Mouse (Mus musculus) c-Kit-positive CD71-positive TER-119-positive erythroid progenitor cells, embryonic 14.5 days (primary cell): ENCODE data around the gene Hibadh.

Experiments
- DNase-seq: peaks from one replicate; pipeline ENCODE4 v3.0.0-alpha.2; 2013; ENCODE audit warnings: low spot score

Gene Hibadh

GRCm38 (mm10) chr6:52567327-52568299, 72.6 kb downstream of the Hibadh start:
- DNase-seq, result no peak

DNA sequence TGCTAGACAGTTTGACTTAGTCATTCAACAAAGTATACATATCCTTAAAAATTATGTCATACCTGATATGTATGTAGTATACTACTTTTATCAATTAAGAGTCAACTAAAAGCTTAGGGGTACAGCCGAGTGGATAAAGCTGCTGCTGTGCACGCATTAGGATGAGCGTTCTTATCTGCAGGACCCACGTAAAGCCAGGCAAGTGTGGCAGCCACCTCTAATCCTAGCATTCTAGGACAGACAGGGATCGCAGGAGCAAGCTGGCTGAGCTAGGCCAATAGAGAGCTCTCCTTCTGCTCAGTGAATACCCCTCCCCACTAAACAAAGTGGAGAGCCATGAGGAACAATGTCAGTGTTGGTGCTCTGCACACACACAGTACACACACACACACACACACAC, 75.0 kb downstream of the Hibadh start:
- no peak for DNase-seq

DNA sequence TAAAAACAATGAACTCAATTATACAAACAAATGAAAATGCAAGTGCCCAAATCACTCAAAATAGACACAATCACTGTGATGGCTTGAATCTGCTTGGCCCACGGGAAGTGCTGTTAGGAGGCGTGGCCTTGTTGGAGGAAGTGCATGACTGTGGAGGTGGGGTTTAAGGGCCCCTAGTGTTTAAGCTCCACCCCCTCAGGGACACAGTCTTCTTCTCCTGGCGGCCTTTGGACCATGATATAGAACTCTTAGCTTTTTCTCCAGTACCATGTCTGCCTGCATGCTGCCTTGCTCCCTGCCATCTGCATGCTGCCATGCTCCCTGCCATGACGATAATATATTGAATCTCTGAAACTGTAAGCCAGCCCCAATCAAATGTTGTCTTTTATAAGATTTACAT, 77.2 kb downstream of the Hibadh start:
- no peak for DNase-seq

- no peak for DNase-seq
Measured at GRCm38 (mm10) chr6:52559041-52559440, 81.1 kb downstream of the Hibadh start.

- no peak for DNase-seq
Measured at GRCm38 (mm10) chr6:52544376-52544775, 95.8 kb downstream of the Hibadh start.

- DNase-seq, result no peak
Measured at GRCm38 (mm10) chr6:52542464-52542863, 97.7 kb downstream of the Hibadh start.

DNA sequence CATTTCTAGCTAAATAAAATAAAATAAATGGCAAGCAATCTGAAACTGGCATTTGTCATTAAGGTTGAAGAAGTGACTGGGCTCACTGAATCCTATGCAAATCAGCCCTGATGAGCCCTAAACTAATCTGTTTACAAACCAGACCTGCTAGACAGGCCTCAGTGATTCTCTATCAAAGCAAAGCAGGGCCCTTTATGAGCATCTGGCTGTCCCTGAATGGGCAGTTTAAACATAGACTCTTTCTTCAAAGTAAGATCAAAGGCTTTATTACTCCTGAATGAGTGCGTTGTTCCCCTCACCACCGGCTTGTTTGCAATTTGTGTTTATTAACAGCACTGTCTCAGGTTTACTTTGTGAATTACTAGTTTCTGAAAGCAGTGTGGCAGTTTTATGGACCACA, 100.3 kb downstream of the Hibadh start:
- DNase-seq, result no peak

GRCm38 (mm10) chr6:52535072-52535704, 105.0 kb downstream of the Hibadh start:
- DNase-seq, result no peak

GRCm38 (mm10) chr6:52532144-52532492, 108.1 kb downstream of the Hibadh start:
- DNase-seq, result no peak

GRCm38 (mm10) chr6:52531366-52532143, 108.6 kb downstream of the Hibadh start:
- no peak for DNase-seq

DNA sequence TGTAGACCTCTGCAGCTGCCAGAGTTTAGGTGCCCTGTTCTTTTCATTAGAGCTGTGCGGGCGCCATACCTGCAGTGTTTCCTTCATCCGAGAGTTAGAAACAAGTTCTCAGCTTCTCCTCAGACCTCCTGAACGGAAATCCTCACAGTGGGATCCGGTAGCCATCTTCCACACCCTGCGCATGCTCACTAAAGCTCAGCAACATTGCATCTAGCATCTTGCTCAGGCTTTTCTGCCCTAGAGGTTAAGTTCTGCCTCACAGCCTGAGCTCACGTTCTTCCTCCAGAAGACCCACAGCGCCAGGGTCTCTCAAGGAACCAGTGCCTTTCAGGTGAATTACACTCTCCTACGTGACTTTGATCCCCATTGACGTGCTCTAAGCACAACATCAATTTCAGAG, 109.3 kb downstream of the Hibadh start:
- no peak for DNase-seq

GRCm38 (mm10) chr6:52524226-52524625, 116.0 kb downstream of the Hibadh start:
- no peak for DNase-seq

DNA sequence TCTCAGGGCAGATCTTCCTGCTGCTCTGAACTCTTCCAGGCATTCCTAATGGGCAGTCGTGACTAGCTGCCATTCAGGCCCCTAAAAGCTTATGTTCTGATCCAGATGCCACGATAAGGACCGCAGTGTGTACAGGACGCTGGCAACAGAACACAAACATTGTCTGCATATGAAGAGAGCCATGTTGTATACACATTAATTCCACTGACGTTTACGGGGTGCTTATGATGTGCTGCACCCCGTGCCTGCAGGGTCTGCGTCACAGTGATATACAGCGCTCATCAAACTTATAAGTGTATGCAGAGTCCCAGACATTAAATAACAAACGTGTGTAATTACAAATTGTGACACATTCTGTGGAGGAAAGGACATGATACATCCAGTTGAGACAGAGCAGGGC, 121.5 kb downstream of the Hibadh start:
- DNase-seq, result no peak

DNA sequence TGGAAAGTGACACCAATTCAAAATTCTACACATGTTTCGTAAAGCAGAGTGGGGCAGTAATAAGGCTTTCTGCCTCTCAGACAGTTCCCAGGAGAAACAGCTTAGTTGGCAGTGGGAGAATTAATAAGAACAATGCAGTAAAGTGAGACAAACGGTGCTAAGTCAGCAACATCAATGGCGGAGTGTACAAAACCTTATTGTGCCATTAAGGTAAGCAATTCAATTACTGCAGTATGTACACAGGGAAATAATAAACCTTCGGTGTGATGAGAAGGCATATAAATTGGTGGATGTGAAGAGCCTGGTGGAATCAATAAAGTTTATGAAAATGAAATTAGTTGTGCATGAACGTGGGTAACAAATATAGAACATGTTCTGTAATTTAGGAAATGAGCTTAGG, 122.9 kb downstream of the Hibadh start:
- no peak for DNase-seq

GRCm38 (mm10) chr6:52513876-52514405, 126.2 kb downstream of the Hibadh start:
- DNase-seq, result no peak

GRCm38 (mm10) chr6:52508789-52509188, 131.4 kb downstream of the Hibadh start:
- no peak for DNase-seq

- no peak for DNase-seq
Measured at GRCm38 (mm10) chr6:52507946-52508345, 132.2 kb downstream of the Hibadh start.

DNA sequence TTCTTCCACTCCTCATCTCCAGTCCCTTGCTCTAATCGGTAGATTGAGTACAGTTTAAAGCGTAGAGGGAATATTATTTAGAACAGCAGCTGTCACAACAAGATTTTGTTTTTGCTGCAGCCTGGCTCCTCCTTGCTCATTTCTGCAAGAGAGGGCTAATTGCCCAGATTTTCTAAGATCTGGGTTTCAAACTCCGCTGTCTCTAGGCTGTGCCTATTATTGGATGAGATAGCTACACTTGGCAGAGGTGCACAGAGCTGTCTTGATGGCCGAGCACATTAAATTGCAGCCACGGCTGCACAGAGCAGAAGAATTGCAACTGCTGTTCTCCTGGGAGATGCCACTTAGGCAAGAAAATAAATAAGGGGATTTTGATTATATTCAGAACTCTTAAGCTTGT, 133.0 kb downstream of the Hibadh start:
- DNase-seq, result no peak

- no peak for DNase-seq
Measured at GRCm38 (mm10) chr6:52505777-52506755, 134.1 kb downstream of the Hibadh start.

- no peak for DNase-seq
Measured at GRCm38 (mm10) chr6:52504676-52505460, 135.3 kb downstream of the Hibadh start.
